Mouse (Mus musculus): ENCODE data around the gene 4930519P11Rik.

Gene 4930519P11Rik

DNA sequence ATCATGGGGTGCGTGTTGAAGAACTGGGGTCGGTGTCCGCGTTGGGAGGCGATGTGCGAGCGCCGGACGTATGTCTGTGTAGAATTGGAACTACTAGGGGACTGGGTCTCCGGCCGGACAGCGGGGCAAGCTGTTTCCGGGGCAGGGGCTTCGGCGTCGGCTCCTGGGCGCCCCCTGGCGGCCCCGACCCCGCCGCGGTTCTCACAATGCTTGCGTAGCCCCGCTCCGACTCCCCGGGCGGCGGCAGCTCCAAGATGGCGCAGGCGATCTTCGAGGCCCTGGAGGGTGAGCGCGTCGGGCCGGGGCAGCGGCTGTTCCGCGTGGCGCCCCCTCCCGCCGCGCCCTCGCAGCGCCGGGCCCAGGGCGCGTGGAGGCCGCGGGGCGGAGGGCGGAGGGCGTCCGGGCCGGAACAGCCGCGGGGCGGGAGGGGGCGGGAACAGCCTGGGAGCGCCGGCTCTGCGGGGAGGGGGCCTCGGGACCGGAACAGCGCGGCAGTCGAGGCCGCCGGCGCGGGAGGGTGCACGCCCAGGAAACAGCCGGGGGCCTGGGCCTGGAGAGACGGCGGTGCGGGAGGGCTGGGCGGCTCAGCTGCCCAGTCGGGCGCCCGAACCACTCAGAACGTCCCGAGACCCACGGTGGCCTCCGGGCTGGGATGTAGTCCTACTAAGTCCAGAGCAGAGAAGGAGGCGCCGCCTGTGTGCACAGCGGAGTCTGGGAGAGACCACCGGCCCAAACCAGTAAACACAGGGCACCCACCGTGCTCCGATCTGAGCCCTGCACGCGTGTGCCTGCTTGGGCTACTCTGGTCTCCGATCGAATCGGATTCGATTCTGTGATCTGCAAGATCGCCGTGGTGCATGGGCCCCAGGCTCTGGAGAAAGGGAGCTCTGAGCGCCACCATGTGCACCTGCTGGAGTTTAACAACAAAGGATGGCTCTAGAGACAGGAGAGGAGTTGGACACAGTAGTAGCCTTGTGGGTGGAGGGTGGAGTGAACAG, at the start of gene 4930519P11Rik, which contains the start of gene Zfp341:
Gene 4930519P11Rik (minus strand): TSS at position 320 of the 998 bp plus-strand sequence.
Gene Zfp341 (plus strand): TSS at position 180 of the 998 bp plus-strand sequence.
- peak; percentile 94 for DNase-seq

DNA sequence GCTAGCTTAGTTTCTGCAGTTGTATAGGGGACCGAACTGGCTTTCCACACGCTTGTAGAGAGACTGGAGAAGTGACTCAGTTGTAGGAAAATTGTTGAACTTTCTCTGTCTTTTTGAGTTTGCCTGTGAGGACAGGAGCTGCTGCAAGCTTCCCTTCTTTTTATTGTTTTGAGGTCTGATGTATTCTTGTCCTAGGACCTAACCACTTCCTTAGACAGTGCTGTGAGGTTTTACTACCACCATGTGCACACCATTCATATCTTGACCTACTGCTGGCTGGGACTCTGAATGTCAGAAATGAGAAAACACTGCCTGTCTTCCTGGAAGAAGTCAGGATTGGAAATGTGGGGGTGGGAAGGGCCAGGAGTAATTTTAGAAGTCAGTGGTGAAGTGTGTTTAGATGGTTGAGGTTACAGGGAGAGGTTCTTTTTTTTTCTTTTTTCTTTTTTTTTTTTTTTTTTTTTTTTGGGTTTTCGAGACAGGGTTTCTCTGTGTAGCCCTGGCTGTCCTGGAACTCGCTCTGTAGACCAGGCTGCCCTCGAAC, 46.4 kb upstream of the 4930519P11Rik start:
- DNase-seq, result no peak

DNA sequence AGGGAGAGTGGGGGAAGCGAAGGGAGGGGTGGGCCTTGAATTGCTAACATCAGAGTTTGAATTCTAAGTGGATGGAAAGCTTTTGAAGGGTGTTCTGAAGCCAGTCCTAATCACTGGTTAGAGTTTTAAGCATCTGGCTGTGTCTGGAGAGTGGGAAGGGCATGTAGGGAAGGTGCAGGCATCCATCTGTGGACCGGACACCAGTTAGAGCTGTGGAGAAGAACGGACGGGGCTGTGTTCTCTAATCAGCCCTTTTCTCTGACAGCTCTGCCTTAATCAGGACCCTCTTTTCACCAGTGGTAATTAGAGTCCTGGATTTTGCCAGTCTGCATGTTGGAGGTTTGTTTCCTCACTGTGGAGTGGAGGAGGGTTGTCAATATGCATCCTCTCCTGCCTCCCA, 45.8 kb upstream of the 4930519P11Rik start:
- no peak for DNase-seq

DNA sequence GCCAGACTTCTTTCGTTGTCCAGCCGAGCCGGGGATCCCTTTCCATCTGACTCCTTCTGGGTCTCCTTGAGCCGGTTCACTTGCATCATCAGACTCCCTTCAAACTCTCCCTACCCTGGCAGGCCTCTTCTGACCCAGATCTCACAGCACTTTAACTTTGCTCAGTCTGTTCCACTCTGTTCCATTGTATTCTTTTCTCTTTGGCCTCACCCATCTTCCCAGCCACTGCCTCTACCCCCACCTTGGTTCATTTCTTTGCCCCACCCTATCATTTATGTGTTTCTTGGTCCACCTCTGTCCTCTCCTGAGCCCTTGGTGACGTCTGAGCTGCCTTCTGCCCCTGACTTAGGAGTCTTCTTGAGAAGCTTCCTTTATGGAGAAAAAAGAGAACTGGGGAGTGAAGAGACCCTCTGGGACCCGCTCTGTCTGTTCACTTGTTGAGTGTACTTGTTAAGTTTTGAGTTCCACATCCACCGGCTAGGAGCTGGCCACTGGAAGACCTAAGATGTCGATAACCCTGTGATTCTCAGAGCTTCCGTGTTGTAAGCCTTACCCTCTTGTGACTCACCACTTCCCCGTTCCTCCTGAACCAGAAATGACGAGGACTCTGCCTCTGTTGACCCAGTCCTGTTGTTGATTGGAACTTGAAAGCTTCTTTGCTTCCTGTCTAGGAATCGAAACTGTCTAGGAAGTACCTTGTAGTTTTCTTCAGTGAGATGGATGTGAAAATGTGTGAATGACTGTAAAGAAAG, 44.4 kb upstream of the 4930519P11Rik start:
- DNase-seq, result peak; percentile 47

DNA sequence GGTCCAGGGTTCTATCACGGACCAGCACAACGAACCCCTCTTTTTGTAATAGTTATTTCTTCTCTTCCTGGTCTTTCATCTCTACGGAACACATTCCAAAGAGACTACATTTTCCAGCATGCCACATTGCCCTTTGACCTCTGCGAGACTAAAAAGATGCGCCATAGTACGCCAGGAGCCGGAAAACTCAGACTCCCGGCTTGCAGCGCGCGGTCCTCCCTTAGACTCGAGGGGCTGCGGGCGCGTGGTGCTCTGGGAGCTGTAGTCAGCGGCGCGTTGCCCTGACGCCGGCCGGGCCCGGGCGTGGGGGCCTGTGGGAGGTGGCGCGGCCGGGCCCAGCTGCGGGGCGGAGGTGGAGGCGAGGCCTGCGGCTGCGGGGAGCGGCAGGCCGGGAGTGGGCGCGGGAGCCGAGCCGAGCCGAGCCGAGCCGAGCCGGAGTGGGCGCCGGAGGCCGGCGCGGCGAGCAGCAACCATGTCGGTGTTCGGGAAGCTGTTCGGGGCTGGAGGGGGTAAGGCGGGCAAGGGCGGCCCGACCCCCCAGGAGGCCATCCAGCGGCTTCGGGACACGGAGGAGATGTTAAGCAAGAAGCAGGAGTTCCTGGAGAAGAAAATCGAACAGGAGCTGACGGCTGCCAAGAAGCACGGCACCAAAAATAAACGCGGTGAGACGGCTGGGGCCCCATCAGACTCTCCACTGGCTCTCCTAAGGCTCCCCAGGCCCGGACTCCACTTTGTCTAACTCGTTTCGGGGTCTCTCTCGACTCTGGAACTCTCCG, 43.7 kb upstream of the 4930519P11Rik start:
- DNase-seq, result peak; percentile 98

DNA sequence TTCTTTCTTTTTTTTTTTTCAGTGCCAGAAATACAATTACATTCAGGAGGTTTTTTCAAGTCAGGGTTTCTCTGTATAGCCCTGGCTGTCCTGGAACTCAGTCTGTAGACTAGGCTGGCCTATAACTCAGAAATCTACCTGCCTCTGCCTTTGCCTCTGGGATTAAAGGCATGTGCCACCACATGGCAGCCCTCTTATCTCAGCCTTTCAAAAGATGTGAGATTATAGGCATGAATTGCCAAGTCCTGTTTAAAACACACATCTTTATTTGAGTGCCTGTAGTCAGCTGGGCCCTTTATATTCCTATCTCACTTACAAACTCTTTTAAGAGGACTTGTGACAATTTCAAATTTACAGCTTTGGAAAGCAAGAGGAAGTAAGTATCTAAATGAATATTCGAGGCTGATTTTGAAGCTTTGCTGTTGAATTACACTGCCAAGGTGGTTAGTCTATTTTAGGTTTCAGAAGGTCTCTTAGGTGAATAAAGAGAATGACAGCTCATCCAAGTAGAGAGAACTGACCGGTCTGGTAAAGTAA, 42.7 kb upstream of the 4930519P11Rik start:
- DNase-seq, result no peak

DNA sequence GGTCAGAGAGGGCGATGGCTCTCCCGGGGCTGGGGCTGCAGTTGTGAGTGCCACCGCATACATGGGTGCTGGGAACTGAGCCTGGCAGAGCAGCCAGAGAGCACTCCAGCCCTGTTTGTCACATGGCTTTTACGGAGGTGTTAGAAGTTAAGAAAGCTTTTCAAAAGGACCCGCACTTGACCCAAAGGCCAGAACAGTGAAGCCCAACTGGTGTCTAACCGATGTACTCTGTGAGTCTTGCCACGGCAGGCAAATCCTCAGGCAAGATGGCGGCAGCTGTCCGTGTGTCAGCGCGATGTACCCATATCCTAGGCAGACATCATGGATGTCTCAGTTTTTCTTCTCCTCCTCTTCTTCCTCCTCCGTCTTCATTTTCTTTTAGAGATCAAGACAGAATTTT, 41.7 kb upstream of the 4930519P11Rik start:
- no peak for DNase-seq

DNA sequence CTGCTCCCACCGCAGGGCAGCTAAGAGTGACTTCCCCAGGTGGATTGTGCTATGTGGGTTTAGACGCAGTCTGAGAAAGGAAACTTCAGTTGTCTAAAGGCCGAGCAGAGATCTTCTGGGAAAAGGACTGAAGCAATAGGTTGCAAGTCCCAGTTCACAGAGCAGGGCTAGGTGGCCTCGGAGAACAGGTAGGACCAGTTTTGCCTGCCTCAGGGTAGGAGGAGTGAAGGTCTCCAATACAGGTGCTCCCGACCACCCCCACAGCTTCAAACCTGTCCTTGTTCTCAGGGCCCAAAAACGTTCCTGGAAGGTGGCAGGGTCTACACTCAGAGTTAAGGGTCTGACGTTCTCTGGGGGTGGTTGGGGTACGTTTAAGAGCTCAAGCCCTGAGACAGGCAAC, 38.1 kb upstream of the 4930519P11Rik start, which contains the start of gene Chmp4b:
Gene Chmp4b (plus strand): TSS at position 343 of the 400 bp plus-strand sequence.
- peak; percentile 77 for DNase-seq

DNA sequence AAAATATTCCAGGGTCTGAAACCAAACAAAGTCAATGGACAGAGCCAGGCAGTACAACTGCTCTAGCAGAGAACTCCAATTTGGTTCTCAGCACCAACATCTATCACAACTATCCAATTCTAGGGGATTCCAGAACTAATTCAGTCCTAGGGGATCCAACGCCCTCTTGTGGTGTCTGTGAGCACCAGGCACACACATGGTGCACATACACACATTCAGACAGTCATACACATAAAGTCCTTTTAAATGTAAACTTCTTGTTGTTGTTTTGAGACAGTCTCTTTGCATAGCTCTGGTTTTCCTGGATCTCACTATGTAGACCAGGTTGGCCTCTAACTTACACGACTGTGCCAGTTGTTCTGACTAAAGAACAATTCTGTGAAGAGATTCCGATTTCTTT, 37.2 kb upstream of the 4930519P11Rik start:
- DNase-seq, result no peak

DNA sequence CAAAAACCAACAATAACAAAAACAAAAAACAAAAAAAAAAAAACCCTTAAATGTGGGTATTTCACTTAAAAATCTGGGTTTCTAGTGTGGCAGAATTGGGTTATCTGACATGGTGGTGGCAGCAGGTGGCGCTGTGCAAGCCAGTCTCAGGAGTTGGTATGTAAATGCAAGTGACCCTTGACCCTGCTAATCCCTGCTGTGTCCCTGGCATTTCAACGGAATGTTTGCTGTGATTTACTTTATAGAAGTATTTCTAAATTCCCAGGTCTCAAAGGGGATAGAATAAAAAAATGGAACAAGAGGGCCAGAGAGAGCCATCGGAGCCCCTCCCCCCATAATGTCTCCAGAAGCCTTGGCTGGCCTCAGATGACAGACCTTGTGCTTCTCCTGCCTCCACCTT, 34.8 kb upstream of the 4930519P11Rik start:
- DNase-seq, result peak; percentile 71

DNA sequence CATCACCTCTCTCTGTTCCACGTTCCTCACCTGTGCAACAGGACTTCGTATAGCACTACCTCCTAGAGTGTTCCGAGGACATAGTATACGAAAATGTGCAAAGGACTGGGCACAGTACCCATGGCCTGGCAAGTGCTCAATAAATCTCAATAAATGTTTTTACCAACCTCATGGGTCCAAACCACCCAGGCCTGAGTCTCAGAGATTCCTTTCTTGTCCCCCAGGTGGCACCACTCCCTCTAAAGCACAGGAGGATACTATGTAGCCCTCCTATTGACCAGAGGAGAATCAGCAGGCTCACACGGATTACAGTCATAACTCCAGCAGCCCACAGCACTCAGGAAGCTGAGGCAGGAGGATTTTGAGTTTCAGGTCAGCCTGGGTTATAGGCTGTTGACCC, 33.4 kb upstream of the 4930519P11Rik start:
- peak; percentile 36 for DNase-seq

DNA sequence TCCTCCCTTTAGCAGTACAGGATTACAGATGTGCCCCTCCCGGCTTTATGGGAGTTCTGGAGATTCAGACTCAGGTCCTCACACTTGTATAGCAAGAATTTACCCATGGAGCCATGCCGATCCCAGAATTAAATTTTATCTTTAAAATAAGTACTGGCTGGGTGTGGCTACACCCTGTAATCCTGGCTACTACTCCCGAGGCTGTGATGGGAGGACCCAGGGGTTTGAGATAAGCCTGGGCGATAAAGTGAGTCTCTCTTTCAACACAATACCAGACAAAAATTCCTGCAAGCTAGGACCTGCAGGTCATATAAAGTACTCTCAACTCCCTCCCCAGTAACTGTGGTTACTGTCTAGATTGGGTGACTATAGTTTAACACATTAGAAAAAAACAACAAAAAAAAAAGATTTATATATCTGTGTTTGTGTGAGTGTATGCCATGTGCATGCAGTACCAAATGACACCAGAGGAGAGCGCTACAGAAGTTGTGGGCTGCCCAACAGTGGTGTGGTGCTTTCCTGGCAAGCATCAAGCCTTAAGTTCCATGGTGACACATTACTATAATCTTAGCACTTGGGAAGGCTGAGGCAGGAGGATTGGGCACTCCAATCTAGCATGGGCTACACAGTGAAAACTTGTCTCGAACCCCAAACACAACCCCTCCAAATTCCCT, 29.6 kb upstream of the 4930519P11Rik start:
- DNase-seq, result no peak

DNA sequence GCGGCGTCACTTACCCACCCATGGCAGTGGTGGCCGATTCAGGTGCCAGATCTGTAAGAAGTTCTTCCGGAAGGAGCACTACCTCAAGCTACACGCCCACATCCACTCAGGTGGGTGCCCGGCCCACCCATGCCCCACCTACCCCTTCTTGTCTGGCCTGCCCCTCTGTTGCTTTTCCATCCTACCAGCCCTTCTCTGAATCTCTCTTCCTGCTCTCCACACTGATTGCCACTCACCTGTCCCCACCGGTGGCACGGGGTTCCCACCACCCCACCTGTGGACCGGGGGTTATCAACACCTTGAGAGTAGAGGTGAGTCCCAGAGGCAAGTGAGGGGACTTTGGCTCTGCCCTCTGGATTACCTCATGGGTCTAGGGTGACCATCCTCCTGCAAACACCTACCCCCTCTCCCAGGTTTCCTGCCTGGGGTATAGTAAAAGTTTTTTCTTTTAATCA, 28.8 kb upstream of the 4930519P11Rik start:
- DNase-seq, result peak; percentile 41

DNA sequence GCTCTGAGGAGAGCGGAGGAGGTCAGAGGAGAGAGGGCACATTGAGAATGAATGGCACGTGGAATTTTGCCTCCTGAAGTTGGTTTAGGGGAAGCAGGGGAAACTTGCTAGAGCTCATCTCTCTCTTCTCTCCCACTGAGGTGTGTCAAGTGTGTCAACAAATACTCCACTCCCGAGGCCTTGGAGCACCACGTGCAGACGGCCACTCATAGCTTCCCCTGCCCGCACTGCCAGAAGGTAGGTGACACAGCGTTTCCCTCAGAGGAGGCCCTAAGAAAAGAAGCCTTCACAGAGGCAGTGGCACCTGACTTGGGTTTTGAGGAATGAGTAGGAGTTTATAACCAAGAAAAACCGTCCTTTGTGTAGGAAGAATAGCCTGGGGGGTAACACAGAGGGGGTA, 27.9 kb upstream of the 4930519P11Rik start:
- no peak for DNase-seq

DNA sequence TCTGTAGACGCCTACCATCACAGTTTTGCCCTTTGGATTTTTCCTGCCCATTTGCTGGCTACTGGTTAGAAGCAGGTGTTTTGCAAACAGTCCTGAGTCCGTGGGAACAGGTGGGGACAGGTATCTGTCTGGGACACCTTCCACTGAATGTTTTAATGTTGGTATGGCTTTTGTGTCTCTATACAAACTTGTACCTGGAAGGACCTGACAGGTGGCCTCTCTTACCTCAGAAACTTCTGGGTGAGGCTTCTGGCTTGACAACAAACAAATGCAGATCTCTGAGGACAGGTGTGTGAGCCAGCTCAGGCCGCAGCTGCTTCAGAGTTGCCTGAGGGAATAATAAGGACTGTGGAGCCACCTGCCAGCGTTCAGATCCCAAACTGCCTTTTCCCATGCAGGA, 25.9 kb upstream of the 4930519P11Rik start:
- DNase-seq, result no peak

DNA sequence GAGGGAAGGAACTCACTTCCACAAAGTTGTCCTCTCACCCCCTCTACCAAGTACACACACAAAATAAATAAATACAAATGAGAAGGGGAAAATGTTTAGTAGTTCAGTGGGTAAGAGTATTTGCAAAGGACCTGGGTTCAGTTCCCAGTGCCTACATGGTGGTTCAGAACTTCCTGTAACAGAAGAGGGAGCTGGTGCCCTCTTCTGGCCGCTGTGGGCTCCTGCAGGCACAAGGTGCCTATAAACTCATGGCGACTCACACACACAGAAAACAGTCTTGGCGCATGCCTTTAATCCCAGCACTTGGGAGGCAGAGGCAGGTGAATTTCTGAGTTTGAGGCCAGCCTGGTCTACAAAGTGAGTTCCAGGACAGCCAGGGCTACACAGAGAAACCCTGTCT, 25.3 kb upstream of the 4930519P11Rik start:
- no peak for DNase-seq

DNA sequence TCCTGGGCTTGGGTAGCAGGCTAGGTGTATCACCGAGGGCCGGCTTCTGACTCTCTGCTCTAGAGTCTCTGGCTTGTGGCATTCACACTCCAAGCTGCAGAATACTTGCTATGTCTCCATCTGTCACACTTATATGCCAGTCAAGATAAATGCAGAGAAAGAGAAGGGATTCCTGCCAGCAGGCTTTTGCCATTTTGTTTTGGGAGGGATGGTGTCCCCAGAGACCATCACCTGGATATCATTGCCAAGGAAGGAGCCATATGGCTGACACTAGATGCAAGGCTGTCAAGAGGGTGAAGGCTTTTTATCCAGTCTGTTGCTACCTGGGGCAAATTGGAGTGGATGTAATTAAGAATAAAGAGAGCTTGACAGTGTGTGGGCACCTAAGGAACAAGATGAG, 22.6 kb upstream of the 4930519P11Rik start:
- no peak for DNase-seq

DNA sequence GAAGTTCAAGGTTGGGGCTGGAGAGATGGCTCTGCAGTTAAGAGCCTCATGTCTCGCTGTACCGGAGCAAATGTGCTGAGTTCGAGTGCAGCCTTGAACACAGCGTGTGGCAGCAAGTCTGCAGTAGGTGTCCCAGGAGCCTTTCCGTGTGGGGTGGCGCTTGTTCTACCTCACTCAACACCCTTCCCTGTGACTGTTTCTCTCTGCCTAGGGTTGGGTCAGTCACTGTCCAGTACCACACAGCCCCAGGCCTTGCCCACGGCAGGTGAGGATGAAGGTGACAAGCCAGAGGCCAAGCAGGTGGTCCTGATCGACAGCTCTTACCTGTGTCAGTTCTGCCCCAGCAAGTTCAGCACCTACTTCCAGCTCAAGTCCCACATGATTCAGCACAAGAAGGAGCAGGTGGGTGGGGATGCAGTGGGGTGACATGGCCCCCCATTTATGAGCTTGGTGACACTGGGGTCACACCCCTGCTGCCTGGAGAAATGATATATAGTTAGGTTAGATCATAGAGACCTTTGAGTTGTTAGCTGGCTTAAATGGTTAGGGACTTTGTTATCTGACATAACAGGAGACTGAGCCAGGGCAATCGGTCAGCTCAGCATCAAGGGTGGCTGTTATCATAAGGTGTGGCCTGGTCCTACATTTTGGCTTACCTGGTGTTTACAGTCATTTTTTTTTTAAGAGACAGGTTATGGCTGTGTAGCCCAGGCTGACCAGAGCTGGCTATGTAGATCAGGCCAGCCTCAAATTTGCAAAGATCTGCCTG, 20.8 kb upstream of the 4930519P11Rik start:
- no peak for DNase-seq

DNA sequence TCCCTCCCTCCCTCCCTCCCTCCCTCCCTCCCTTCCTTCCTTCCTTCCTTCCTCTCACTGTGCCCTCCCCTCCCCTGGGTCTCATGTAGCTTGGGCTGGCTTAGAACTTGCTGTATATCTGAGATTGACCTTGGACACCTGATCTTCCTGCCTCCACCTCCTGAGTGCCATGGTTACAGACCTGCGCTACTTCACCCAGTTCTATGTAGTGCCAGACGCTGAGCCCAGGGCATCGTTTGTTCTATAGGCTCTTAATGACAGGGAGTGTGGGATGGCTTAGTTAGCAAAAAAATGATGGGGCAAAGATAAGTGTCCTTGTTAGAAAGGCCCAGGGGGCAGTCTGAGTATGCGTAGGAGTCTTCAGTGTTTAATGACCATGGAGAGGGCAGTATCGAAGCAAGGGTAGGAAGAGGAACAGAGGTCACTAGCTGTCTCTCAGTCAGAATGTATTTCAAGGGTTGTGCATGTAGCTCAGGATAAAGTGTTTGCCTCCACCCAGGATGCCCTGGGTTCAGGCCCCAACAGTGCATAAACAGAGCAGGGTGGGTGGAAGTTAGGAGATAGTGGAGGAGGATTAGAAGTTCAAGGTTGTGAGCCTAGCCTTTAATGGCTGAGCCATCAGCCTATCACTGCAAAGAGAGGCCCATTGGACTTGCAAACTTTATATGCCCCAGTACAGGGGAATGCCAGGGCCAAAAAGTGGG, 20.0 kb upstream of the 4930519P11Rik start:
- DNase-seq, result no peak

DNA sequence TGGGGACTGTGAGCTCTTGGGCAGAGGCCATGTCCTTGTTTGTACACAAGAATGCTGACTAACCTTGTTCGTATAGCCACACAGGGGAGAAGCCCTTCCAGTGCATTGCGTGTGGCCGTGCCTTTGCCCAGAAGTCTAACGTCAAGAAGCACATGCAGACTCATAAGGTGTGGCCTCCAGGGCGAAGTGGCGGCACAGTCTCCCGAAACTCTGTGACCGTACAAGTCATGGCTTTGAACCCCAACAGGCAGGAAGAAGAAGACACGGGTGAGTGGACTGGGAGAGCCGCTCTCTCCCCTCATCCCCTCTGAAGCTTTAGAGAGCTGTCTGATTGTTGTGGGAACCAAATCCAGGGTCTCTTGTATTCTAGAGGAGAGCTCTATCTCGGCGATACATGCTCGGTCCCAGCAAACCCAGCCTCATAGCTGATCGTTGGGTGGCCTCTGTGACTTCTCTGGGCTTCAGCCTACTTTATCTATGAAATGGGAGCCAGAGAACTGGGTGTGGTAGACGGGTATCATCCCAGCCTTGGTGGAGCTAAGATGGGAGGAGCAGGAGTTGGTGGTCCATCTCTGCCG, 19.1 kb upstream of the 4930519P11Rik start:
- DNase-seq, result no peak

All from kidney, postnatal 14 days (tissue).